Mouse (Mus musculus): Measurements from ENCODE around the gene Lifr.
A peak's percentile ranks its signal among the peaks of the same experiment; 100 is the strongest.

Lifr gene

GRCm38 (mm10) chr15:7090211-7090765 lies at the start of gene Lifr:
Gene Lifr, plus strand, starts transcription at chr15:7090614.
- DNase-seq (ENCODE audit: low read depth, low spot score): peak; percentile 35

GRCm38 (mm10) chr15:7044081-7044749 lies 46.2 kb upstream of the Lifr start:
- no peak for DNase-seq (ENCODE audit: low read depth, low spot score)

- DNase-seq (ENCODE audit: low read depth, low spot score): no peak
Measured at GRCm38 (mm10) chr15:7045056-7045455, 45.4 kb upstream of the Lifr start.

- peak; percentile 25 for DNase-seq (ENCODE audit: low read depth, low spot score)
Measured at GRCm38 (mm10) chr15:7047931-7048330, 42.5 kb upstream of the Lifr start.

- DNase-seq (ENCODE audit: low read depth, low spot score): no peak
Measured at GRCm38 (mm10) chr15:7048916-7049315, 41.5 kb upstream of the Lifr start.

GRCm38 (mm10) chr15:7051666-7052065 lies 38.7 kb upstream of the Lifr start:
- DNase-seq (ENCODE audit: low read depth, low spot score): no peak

- no peak for DNase-seq (ENCODE audit: low read depth, low spot score)
Measured at GRCm38 (mm10) chr15:7052117-7052516, 38.3 kb upstream of the Lifr start.

GRCm38 (mm10) chr15:7056851-7057250 lies 33.6 kb upstream of the Lifr start:
- DNase-seq (ENCODE audit: low read depth, low spot score): no peak

GRCm38 (mm10) chr15:7060522-7060921 lies 29.9 kb upstream of the Lifr start:
- DNase-seq (ENCODE audit: low read depth, low spot score): no peak

GRCm38 (mm10) chr15:7061995-7062697 lies 28.3 kb upstream of the Lifr start:
- no peak for DNase-seq (ENCODE audit: low read depth, low spot score)

- DNase-seq (ENCODE audit: low read depth, low spot score): no peak
Measured at GRCm38 (mm10) chr15:7062698-7063009, 27.8 kb upstream of the Lifr start.

- DNase-seq (ENCODE audit: low read depth, low spot score): no peak
Measured at GRCm38 (mm10) chr15:7063521-7064240, 26.7 kb upstream of the Lifr start.

GRCm38 (mm10) chr15:7064992-7065523 lies 25.4 kb upstream of the Lifr start:
- no peak for DNase-seq (ENCODE audit: low read depth, low spot score)

- no peak for DNase-seq (ENCODE audit: low read depth, low spot score)
Measured at GRCm38 (mm10) chr15:7065624-7066023, 24.8 kb upstream of the Lifr start.

GRCm38 (mm10) chr15:7066752-7067151 lies 23.7 kb upstream of the Lifr start:
- no peak for DNase-seq (ENCODE audit: low read depth, low spot score)

- no peak for DNase-seq (ENCODE audit: low read depth, low spot score)
Measured at GRCm38 (mm10) chr15:7069374-7069773, 21.0 kb upstream of the Lifr start.

GRCm38 (mm10) chr15:7070199-7070794 lies 20.1 kb upstream of the Lifr start:
- DNase-seq (ENCODE audit: low read depth, low spot score): no peak

- no peak for DNase-seq (ENCODE audit: low read depth, low spot score)
Measured at GRCm38 (mm10) chr15:7073269-7073668, 17.1 kb upstream of the Lifr start.

GRCm38 (mm10) chr15:7075185-7075584 lies 15.2 kb upstream of the Lifr start:
- DNase-seq (ENCODE audit: low read depth, low spot score): no peak

GRCm38 (mm10) chr15:7078356-7078755 lies 12.1 kb upstream of the Lifr start:
- DNase-seq (ENCODE audit: low read depth, low spot score): no peak

GRCm38 (mm10) chr15:7079631-7080337 lies 10.6 kb upstream of the Lifr start:
- DNase-seq (ENCODE audit: low read depth, low spot score): no peak

All from 3T3-L1 (cell line).